Mouse (Mus musculus) hindbrain, embryonic 12.5 days (tissue): Measurements from ENCODE around the gene Tnrc18. TPM values are rescaled to one million over a fixed set of nuclear protein-coding genes. Genes with fewer than 3 reads are reported as not detected.

ENCODE experiments used
- ATAC-seq: fragments of 200-750 bp; cut with Nextera tagmentation; 2 replicates; pipeline ENCODE4 v1.8.0; 2017; ENCODE audit warnings: moderate TSS enrichment; ENCODE audit not compliant: low FRiP score
- H3K27ac ChIP-seq: fragments of 300-500 bp; sonication (generic); 2 replicates; pipeline ENCODE4 v1.5.1; 2016; ENCODE audit warnings: mild to moderate bottlenecking
- H3K27me3 ChIP-seq: fragments of 300-500 bp; sonication (generic); 2 replicates; pipeline ENCODE4 v1.6.1; 2016; ENCODE audit warnings: mild to moderate bottlenecking
- H3K36me3 ChIP-seq: fragments of 300-500 bp; sonication (generic); 2 replicates; pipeline ENCODE4 v1.6.1; 2016; ENCODE audit warnings: mild to moderate bottlenecking
- H3K4me1 ChIP-seq: fragments of 300-500 bp; sonication (generic); 2 replicates; pipeline ENCODE4 v1.6.1; 2016
- H3K4me2 ChIP-seq: fragments of 300-500 bp; sonication (generic); replicated peaks from 2 replicates; pipeline ENCODE4 v1.6.1; 2016; ENCODE audit warnings: mild to moderate bottlenecking
- H3K4me3 ChIP-seq: fragments of 300-500 bp; sonication (generic); 2 replicates; pipeline ENCODE4 v1.5.1; 2016; ENCODE audit warnings: mild to moderate bottlenecking
- H3K9ac ChIP-seq: fragments of 300-500 bp; sonication (generic); 2 replicates; pipeline ENCODE4 v1.6.1; 2016; ENCODE audit warnings: mild to moderate bottlenecking, moderate library complexity
- H3K9me3 ChIP-seq: fragments of 300-500 bp; sonication (generic); replicated peaks from 2 replicates; pipeline ENCODE4 v1.6.1; 2016; ENCODE audit warnings: mild to moderate bottlenecking
- WGBS: fragments of 180-500 bp; shearing (Covaris S2); methylation state at CpG from one replicate; pipeline ENCODE4 v1.1.7; 2016; 5-methylcytosine and 5-hydroxymethylcytosine counted together
- polyA plus RNA-seq: library from polyadenylated mRNA; unstranded; fragments of >200 nt; fragmentation: Nextera tagmentation; extraction: Ambion mirVana; gene quantifications from 2 replicates; pipeline ENCODE4 v1.2.1, GENCODE M21; 2016

Gene Tnrc18
- polyA plus RNA-seq, 1 experiment from 2014 or later: 72.8 TPM

GRCm38 (mm10) chr5:142778871-142779270 lies 38.6 kb downstream of the Tnrc18 start:
- 82% methylated on average over 6 of the region's 6 CpGs for whole genome bisulfite sequencing
- no peaks in the 10 kb centered on the region for H3K9me3 ChIP-seq
- no peak overlapping the region for H3K27ac ChIP-seq
- H3K36me3 ChIP-seq: peaks cover 83% of the 10 kb centered on the region
- no peak for ATAC-seq
- H3K4me1 ChIP-seq: peaks cover 39% of the 10 kb centered on the region
- no peaks in the 10 kb centered on the region for H3K27me3 ChIP-seq
- H3K4me3 ChIP-seq: no peak overlapping the region
- no peak overlapping the region for H3K4me2 ChIP-seq
- H3K9ac ChIP-seq: no peak overlapping the region

- Histone ChIP-seq H3K9ac (no peak overlapping the region), H3K27ac (no peak overlapping the region; the same call in 1 of the 2 replicates), H3K4me1 (peaks cover 34% of the 10 kb centered on the region), H3K27me3 (no peaks in the 10 kb centered on the region), H3K9me3 (no peaks in the 10 kb centered on the region), H3K4me2 (no peak overlapping the region), H3K4me3 (no peak overlapping the region), H3K36me3 (peaks cover 83% of the 10 kb centered on the region)
- 67% methylated on average over 8 of the region's 8 CpGs for WGBS
- no peak for ATAC-seq
These were observed 39.3 kb downstream of the Tnrc18 start for GRCm38 (mm10) chr5:142778135-142778534.

GRCm38 (mm10) chr5:142776080-142776479 lies 41.4 kb downstream of the Tnrc18 start:
- Histone ChIP-seq H3K36me3 (peaks cover 88% of the 10 kb centered on the region), H3K9ac (no peak overlapping the region), H3K9me3 (no peaks in the 10 kb centered on the region), H3K27me3 (no peaks in the 10 kb centered on the region), H3K4me1 (peaks cover 25% of the 10 kb centered on the region), H3K27ac (no peak overlapping the region), H3K4me3 (no peak overlapping the region), H3K4me2 (no peak overlapping the region)
- 91% methylated on average over 13 of the region's 13 CpGs for WGBS
- no peak for ATAC-seq

- ATAC-seq: no peak
- Histone ChIP-seq H3K9ac (no peak overlapping the region), H3K36me3 (peaks cover 89% of the 10 kb centered on the region)
These were observed 42.7 kb downstream of the Tnrc18 start for GRCm38 (mm10) chr5:142774771-142775170.

GRCm38 (mm10) chr5:142771964-142772363 lies 45.5 kb downstream of the Tnrc18 start:
- Histone ChIP-seq H3K9me3 (no peaks in the 10 kb centered on the region), H3K9ac (no peak overlapping the region), H3K36me3 (peaks cover 82% of the 10 kb centered on the region), H3K4me1 (peaks cover 18% of the 10 kb centered on the region), H3K4me3 (no peak overlapping the region), H3K4me2 (no peak overlapping the region), H3K27me3 (no peaks in the 10 kb centered on the region), H3K27ac (no peak overlapping the region)
- no peak for ATAC-seq
- 93% methylated on average over 15 of the region's 15 CpGs for WGBS

More at GRCm38 (mm10) chr5:142774771-142775170, 42.7 kb downstream of the Tnrc18 start:
- no peak overlapping the region for H3K4me2 ChIP-seq
- H3K4me1 ChIP-seq: peaks cover 18% of the 10 kb centered on the region
- no peaks in the 10 kb centered on the region for H3K9me3 ChIP-seq
- WGBS: 87% methylated on average over 5 of the region's 5 CpGs
- no peak overlapping the region for H3K27ac ChIP-seq
- H3K4me3 ChIP-seq: no peak overlapping the region
- no peaks in the 10 kb centered on the region for H3K27me3 ChIP-seq

GRCm38 (mm10) chr5:142771034-142771433 lies 46.4 kb downstream of the Tnrc18 start:
- no peak overlapping the region for H3K4me3 ChIP-seq
- no peaks in the 10 kb centered on the region for H3K27me3 ChIP-seq
- WGBS: 93% methylated on average over 4 of the region's 4 CpGs
- no peak overlapping the region for H3K9ac ChIP-seq
- H3K9me3 ChIP-seq: no peaks in the 10 kb centered on the region
- peaks cover 82% of the 10 kb centered on the region for H3K36me3 ChIP-seq
- ATAC-seq: no peak
- H3K4me2 ChIP-seq: no peak overlapping the region
- H3K4me1 ChIP-seq: peaks cover 18% of the 10 kb centered on the region
- H3K27ac ChIP-seq: no peak overlapping the region

- Histone ChIP-seq H3K27me3 (no peaks in the 10 kb centered on the region), H3K4me2 (no peak overlapping the region), H3K27ac (no peak overlapping the region), H3K4me3 (no peak overlapping the region), H3K4me1 (peaks cover 16% of the 10 kb centered on the region), H3K9ac (no peak overlapping the region), H3K9me3 (no peaks in the 10 kb centered on the region), H3K36me3 (peaks cover 82% of the 10 kb centered on the region)
- ATAC-seq: no peak
- WGBS: 74% methylated on average over 5 of the region's 5 CpGs
These were observed 47.8 kb downstream of the Tnrc18 start for GRCm38 (mm10) chr5:142769641-142770040.

- Histone ChIP-seq H3K4me3 (no peak overlapping the region), H3K27me3 (no peaks in the 10 kb centered on the region), H3K4me2 (no peak overlapping the region), H3K9me3 (no peaks in the 10 kb centered on the region), H3K4me1 (peaks cover 16% of the 10 kb centered on the region), H3K36me3 (peaks cover 82% of the 10 kb centered on the region), H3K9ac (no peak overlapping the region), H3K27ac (peak overlapping the region; percentile 71)
- WGBS: 47% methylated on average over 10 of the region's 10 CpGs
- peak; percentile 45; the same call in 1 of the 2 replicates for ATAC-seq
These were observed 48.9 kb downstream of the Tnrc18 start for GRCm38 (mm10) chr5:142768352-142769267.

GRCm38 (mm10) chr5:142767937-142768336 lies 49.5 kb downstream of the Tnrc18 start:
- Histone ChIP-seq H3K36me3 (peaks cover 82% of the 10 kb centered on the region), H3K27me3 (no peaks in the 10 kb centered on the region), H3K4me2 (no peak overlapping the region), H3K4me1 (peaks cover 17% of the 10 kb centered on the region), H3K4me3 (no peak overlapping the region), H3K27ac (peak overlapping the region; percentile 71; the same call in 1 of the 2 replicates), H3K9me3 (no peaks in the 10 kb centered on the region), H3K9ac (no peak overlapping the region)
- ATAC-seq: peak; percentile 59
- WGBS: 22% methylated on average over 7 of the region's 7 CpGs

- Histone ChIP-seq H3K4me1 (peaks cover 24% of the 10 kb centered on the region), H3K9me3 (no peaks in the 10 kb centered on the region), H3K9ac (no peak overlapping the region), H3K36me3 (peaks cover 83% of the 10 kb centered on the region), H3K4me2 (no peak overlapping the region), H3K27me3 (no peaks in the 10 kb centered on the region), H3K27ac (0 out of 2 replicates have a peak overlapping the region, but pooled peaks have one; percentile 1), H3K4me3 (no peak overlapping the region)
- WGBS: 92% methylated on average over 3 of the region's 3 CpGs
- no peak for ATAC-seq
These were observed 50.8 kb downstream of the Tnrc18 start for GRCm38 (mm10) chr5:142766708-142767107.

- Histone ChIP-seq H3K27ac (no peak overlapping the region), H3K9me3 (no peaks in the 10 kb centered on the region), H3K4me1 (peaks cover 23% of the 10 kb centered on the region), H3K36me3 (peaks cover 85% of the 10 kb centered on the region), H3K4me3 (no peak overlapping the region), H3K4me2 (no peak overlapping the region), H3K9ac (no peak overlapping the region), H3K27me3 (no peaks in the 10 kb centered on the region)
- ATAC-seq: no peak
- WGBS: 83% methylated on average over 13 of the region's 15 CpGs
These were observed 52.6 kb downstream of the Tnrc18 start for GRCm38 (mm10) chr5:142764889-142765288.

GRCm38 (mm10) chr5:142764306-142764705 lies 53.2 kb downstream of the Tnrc18 start:
- H3K36me3 ChIP-seq: peaks cover 85% of the 10 kb centered on the region
- H3K27me3 ChIP-seq: no peaks in the 10 kb centered on the region
- no peak overlapping the region for H3K9ac ChIP-seq
- WGBS: 51% methylated on average over 11 of the region's 11 CpGs
- H3K4me2 ChIP-seq: no peak overlapping the region
- no peak overlapping the region for H3K27ac ChIP-seq
- H3K4me1 ChIP-seq: peaks cover 19% of the 10 kb centered on the region
- ATAC-seq: no peak
- H3K9me3 ChIP-seq: no peaks in the 10 kb centered on the region
- H3K4me3 ChIP-seq: no peak overlapping the region
